Mouse (Mus musculus) CD4-positive, CD25-positive, alpha-beta regulatory T cell, adult 2 months (primary cell): ENCODE data around the gene Sgip1.

Experiments used
- DNase-seq: peaks from one replicate; pipeline ENCODE4 v3.0.0-alpha.2; 2012; ENCODE audit warnings: low read depth, low spot score

The Sgip1 gene

DNA sequence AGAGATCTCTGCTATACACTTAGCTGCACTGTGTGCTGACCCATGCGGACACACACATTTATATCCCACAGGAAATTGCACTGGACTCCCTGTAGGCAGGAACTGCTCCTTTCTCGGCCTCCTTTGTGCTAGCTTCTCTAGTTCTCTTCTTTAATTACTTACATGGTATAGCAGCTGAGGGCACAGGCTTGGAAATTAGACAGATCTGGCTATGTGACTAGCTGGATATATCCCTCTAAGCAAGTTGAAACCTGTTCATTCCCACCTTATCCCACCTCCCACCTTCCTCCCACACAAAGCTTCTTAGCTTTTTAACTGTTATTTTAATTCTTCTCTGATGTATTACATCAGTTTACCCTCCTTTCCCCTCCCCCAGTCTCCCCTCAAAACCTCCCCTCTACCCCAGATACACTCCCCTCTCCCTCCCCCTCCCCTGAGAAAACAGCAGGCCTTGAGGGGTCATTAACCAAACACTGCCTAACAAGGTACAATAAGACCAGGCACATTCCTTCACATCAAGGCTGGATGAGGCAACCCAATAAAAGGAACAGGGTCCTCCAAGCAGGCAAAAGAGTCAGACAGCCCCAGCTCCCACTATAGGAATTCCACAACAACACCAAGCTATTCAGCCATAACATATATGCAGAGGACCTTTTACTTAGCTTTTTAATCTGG, 34.6 kb downstream of the Sgip1 start:
- no peak for DNase-seq

DNA sequence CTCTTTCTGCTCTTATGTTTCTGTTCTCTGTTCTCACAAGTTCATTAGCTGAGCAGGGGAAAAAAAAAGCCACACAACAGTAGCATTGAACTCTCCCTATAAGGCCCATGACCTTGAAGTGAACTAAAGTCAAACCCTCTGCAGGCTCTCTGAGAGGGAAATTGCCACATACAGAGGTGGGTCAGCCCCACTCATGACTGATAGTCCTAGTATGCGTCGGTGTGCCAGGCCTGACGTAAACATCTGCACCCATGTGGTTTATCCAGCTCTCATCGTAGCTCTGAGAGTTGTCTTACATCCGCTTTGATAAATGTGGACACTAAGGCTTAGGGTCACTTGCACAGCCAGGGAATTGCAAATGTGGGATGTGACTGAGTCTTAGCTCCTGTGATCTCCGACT, 38.8 kb downstream of the Sgip1 start:
- no peak for DNase-seq

DNA sequence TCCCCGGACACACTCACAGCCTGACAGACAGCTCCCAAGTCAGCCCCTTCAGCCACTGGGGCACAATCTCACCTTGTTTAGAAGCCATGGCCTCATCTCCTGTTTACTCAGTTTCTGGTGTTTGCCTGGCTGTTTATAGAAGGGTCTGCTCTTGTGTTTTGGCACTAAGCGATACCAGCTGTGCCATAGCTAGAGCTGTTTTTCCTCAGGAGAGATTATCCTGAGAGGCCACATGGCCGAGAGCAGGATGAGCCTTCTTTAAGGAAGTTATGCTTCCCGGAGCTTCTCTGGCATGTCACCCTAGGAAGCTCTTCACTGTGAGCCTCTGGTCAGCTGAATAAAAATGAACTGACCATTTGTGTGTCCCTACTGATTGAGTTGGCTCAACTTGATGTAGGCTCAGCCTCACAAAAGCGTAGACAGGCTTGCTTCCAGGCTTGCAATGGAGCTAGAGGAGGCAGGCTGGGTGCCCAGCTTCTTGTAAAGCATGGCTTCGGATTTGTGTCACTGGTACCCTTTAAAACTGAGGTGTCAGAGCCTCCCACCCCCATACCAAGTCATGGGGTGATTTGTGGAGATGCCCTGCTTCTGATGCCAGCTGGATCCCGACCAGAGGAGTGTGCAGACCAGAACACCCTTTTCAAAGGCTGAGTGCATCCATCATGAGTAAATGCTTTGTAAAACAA, 42.1 kb downstream of the Sgip1 start:
- no peak for DNase-seq

DNA sequence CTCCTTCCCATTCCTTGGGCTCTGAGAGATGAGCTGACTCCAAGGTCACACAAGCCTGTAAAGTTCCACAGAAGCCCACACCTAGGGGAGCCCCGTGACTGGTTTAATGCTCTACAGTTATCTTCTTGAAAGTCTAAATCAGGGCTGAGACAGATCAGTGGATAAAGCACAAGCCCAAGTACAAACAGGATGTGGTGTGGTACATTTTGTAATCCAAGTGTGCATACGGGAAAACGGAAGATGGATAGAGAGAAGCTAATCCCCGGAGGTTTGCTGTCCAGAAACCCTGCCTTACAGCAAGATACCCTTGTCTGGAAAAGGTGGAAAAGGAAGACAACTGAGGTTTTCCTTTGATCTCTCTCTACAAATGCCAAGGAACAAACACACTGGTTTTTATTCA, 44.1 kb downstream of the Sgip1 start:
- DNase-seq: no peak

DNA sequence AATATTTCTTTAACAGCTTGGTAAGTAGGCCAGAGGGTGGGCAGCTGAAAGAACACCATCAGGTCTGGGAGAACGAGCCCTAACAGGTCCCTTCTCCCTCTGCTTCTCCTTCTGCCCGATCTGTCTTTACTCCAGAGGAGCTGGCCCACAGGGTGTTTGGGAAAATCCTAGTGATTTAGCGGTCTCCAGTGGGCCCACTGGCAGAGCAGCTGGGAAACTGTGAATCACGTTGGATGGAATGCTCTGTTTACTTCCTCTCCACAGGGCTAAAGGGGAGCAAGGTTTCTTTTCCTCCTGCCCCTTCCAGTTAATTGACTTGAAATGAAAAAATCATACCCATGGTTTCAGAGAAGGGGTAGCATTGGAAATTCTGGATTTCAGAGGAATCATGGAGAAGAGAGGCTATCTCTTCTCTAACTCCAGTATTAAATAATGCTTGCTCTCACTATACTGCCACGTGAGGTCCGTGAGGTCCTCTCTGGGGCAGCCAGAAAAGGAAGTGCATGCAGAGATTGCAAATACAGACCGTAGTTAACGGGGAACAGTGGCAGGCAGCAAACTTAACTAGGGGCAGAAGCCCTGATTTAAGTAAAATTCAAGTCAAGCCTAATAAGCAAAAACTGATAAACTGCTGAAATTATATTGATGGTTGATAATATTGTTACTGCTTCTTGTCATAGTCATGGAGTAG, 51.1 kb downstream of the Sgip1 start:
- DNase-seq: no peak

DNA sequence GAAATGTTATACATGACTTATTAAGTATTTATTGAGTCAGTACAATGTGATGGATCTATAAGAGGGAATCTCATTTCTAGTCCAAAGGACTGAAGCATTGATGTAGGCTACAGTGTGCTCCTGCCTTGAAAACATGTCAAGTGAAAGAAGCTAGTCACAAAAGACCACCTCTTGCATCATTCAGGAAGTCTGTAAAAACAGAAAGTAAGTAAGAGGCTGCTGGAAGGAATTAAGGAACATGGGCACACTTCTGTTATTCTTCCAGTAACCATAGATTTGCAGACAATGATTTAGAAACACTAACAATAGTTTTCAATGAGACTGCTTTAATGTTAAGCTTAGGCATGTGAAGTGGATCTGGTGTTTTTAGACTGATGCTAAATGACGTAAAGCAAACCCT, 60.4 kb downstream of the Sgip1 start:
- DNase-seq: no peak

DNA sequence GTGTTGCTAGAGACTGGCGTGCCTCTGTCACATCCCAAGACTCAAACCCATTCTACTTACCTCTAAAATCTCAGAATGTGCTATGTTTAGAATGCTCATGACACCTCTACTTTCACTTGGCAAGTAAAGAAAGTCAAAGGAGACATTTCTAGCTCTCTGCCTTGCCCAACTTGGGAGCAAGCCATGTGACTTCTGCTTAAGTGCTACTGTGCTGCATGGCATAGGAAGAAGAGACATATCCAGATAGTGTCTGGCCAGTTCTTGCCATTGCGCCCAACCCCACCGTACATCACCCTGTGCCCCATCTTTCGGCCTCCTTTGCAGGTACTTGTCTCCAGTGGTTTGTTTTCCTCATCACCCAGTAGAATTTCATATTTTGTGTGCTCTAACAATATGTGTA, 60.8 kb downstream of the Sgip1 start:
- DNase-seq: no peak

DNA sequence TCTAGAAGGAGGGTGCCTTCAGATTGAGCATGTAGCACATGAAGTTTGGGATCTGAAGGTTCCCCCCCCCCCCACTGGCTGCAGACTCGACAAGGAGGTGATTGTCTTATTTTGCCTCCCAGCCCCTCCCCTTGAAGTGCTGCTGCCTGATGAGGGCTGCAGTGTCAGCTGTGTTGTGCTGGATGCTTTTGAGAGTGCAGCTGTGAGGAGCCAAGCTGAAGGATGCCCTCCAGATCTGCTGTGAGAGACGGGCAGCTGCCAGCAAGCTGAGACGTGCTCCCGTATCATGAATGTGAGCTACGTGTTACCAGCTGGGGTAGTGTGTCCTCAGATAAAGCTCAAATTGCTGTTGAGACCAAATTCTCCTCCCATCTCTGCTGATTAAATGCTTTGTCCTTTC, 63.5 kb downstream of the Sgip1 start:
- no peak for DNase-seq

DNA sequence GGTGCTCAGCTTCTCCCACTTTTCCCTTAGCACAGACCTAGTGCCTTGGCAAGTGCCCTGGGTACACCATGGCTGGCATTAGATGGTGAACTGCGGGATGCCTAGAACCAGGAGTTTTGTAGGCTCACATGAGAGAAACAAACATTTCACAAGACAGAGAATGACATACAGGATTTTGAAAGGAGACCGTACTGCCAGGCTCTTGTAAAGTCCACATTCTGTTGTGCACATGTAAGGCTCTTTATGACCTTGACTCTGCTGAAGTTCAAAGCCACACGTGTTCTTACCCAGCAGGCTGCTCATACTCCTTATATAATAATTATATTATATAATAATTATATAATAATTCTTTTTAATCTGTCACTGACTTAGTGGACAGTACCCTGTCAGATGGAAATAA, 65.9 kb downstream of the Sgip1 start:
- no peak for DNase-seq

DNA sequence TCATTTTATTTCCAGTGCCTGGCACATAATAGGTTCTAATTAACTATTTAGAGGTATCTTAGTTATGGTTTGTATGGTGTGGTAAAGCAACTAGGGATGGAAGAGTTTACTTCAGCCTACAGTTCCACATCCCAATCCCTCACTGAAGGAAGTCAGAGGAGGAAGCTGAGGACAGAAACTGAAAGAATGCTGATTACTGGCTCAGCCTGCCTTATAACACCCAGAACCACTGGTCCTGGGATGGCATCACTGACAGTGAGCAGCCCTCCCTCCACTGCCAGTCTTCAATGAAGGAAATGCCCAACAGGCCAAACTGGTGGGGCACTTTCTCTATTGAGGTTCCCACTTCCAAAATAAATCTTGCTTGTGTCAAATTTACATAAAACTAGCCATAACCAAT, 67.2 kb downstream of the Sgip1 start:
- no peak for DNase-seq

DNA sequence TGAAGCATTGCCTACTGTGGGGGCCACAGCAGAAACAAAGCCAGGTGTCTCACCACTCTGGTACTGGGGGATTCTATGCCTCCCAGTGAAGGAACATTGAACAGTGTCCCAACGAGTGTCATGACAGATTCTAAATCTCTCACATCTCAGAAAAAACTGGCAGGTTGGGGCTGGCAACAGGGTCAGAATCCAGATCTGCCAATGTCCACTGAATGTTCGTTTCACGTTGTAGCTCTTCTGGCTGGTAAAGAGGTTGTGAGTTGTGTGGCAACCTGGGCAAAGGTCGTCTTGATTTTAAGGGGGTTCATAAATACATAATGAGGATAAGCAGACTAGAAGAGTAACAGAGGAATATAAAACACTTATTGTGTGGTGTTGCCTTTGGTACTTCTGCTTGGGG, 68.2 kb downstream of the Sgip1 start:
- DNase-seq: no peak

DNA sequence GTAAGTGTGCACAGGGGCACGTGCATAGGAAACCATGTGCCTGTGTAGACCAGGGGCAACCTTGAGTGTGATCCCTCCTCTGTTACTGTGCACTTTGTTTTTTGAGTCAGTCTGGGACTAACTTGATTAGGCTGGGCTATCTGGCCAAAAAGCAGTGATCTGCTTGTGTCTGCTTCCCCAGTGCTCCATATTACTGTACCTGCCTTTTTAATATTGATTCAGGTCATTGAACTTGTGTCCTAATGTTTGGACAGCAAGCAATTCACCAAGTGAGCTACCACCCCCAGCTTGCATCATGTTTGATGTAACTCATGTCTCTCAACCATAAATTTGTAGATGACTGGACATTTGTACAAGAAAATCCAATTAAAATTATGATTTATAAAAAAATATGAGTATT, 69.2 kb downstream of the Sgip1 start:
- DNase-seq: no peak

DNA sequence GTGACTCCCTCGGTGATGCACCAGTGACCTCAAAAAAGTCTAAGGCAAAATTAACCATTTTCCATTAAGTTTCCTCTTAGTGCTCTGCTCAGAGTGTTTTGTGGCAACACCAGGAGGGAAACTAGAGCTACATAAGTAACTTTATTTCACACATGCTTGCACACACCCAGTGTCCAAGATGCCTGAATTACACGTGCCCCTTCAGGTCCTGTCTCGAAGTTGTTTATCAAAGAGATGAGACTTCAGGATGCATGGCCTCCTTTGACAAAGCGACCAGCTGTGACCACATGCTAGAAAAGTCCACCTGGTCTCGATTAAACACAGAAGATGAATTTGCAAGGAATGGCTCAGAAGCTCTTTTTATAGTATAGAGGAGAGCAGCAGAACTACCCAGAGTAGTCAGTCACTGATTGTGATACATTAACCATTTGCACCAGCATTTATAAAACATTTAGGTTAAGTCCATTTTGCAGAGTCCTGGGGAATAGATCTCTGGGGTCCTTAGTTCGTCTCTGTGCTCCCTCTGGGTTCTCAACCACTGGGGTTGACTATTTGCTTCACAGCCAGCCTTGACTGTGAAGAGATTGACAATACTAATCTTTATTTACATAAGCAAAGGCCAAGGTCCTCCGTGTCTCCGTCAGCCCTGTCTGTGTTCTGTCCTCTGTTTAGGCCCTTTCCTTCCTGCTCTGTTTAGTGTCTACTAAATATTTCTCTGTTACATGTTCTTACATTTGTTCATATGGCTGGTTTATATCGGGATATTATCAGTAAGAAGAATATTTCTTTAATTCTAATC, 70.1 kb downstream of the Sgip1 start:
- no peak for DNase-seq

DNA sequence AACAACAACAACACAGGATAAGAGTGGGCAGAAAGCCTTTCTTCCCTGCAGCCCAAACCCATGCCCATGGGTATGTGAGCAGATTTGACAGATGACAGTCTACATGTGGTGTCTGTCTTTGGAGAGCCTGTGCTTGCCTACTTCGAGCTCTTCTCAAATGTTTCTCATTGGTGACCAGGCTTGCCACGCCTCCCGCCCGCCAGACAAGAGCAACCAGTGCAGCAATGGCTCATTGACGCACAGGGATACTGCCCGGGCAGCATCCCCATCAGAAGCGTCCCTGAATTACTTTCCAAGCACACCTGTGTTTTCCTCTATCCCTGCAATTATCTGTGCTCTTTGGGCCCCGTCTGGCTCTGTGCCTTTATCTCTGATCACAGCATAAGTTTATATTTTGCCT, 72.2 kb downstream of the Sgip1 start:
- no peak for DNase-seq

DNA sequence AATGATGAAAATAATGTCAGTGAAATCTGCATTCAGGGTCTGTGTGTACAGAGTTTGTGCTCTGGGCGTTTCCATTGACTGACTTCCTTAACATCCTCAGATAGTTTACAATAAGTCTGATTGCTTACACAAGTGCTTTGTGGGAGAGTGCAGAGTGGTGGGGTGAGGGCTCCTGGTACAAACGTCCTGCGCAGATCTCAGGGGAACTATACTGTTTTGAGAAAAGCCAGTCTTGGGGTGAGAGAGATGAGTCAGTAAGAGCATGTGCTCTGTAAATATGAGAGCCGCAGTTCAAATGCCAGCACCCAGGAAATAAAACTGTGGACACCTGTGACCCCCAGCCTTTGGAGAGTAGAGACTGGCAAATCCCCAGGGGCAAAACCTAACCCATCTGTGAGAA, 80.7 kb downstream of the Sgip1 start:
- no peak for DNase-seq

DNA sequence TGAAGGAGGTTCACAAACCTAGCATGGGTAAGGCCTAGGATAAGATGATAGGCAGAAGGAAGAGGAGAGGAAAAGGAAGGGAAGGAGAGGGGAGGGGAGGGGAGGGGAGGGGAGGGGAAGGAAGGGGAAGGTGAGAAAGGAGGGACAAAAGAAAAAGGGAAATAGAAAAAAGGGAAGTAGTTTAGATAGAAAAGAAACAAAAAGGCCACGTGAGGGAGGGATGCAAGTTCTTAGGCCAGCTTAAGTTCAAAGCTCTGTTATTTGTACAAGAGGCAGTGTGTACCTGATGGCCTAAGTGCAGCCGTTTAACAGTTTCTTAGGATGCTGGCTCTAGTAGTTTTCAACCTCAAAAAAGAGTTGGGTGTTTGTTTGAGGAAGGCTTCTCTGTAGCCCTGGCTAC, 83.4 kb downstream of the Sgip1 start:
- DNase-seq: no peak

DNA sequence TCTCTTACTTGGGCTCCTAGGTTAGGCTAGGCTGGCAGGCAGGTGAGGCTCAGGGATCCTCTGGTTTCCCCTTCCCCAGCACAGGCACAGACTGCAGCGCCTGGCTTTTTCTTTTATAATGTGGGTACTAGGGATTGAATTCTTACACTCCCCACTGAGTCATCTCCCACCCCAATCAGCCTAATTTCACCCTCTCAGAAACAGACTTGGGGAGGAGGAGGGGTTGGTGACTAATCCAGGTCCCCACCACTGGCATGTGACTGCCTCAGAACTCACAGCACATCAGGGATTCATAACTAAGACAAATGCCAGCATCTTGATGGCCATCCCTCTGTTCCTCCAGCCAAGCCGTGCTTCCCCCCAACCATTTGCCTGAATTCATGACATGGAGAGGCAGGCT, 85.1 kb downstream of the Sgip1 start:
- DNase-seq: no peak

DNA sequence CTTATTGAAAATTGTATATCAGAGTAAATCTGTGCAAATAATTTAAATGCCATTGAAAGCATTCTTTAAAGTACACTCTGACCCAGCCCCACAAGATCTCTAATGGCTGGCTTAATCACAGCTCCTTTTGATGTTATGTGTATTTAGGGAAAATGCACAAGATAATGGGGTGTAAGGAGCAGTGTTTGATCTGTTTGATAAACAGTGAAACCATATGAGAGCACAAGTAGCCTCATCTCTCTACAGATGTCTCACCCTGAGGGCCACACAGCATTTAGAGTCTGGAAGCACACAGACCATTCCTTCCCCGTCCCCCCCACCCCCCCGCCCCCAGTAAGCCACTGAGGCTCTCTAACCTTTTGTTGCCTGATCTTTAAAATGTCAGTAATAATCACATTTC, 87.4 kb downstream of the Sgip1 start:
- DNase-seq: no peak

DNA sequence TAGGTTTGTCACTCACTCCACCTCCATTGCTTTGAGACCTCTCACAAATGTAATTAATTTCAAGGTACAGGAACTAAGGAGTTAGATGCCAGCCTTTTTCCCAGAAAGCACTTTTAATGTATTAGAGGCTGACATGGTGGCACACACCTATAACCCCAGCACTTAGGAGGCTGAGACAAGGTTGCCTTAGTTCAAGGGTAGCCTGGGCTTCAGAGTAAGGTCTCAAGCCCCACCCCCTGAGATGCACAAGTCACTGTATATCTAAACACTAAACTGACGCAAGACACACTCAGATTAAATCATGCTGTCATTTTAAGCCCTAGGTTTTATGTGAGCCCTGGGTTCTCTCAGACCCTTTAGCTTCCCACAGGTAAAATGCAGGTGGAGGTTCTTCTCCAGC, 92.1 kb downstream of the Sgip1 start:
- DNase-seq: no peak

DNA sequence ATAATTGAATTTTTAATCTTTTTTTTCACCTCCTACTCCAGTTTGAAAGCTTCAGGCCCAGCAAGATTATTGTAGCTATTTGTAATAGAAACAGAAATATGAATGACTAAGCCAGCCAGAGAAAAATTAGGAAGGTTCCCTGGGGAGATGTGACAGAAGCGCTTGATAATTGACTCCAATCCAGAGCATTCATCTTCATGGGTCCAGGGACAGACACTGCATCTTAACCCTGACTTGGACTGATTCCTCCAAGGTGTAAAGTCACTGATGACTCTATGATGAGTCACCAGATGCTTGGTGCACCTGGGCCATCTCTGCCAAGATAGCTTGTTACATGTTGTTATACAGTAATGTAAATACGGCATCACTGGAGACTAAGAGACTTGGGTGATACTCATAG, 92.6 kb downstream of the Sgip1 start:
- DNase-seq: no peak

DNA sequence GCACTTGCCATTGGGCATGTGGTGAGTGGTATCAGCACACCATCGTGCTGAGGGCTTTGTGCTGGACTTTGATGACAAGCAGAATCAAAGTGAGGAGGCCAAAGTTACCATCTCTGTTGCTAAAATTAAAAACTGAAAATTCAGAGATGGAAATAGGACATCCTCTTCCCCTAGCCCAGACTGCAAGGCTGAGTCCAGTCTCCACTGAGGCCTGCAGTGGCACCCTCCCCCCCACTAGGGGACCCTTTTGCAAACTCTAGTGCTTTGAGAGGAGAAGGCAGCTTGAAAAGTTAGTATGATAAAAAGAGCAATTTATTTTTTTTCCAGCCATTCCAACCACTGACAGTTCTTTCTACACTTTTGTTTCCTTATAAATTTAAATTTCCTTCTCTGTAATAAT, 93.6 kb downstream of the Sgip1 start:
- DNase-seq: no peak

DNA sequence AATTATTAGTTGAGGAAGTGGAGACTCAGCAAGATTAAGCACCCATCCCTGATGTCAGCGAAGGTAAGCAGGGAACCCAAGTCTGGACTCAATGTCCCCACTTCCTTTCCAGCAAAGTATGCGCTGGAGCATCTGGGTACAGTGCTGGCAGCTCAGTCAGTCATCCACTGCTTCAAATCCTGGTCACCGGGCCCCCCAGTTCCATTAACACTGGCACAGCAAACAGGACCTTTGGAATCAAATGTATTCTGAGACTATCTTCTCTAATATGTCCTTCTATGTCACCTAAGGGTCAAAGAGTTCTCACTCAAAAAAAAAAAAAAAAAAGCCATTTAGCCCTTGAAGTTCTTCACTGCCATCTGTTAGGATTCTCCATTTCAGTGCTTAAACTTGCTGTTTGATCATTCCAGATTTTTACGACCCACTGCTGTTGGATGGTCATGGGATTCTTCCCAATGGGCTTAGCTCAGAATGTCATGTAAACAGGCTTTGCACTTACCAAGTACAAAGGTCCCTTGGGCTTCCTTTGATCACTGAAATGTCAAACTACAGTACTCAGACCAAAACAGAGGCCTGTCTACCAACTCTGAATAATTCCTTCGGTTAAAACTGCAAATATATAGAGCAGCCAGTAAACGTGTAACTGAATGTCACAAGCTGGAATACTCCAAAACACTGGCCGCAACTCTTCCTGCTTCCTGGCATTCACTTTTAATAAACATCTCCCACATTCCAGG, 99.1 kb downstream of the Sgip1 start:
- DNase-seq: no peak
